Mouse (Mus musculus): ENCODE results near the gene Fam207a.

Gene Fam207a

DNA sequence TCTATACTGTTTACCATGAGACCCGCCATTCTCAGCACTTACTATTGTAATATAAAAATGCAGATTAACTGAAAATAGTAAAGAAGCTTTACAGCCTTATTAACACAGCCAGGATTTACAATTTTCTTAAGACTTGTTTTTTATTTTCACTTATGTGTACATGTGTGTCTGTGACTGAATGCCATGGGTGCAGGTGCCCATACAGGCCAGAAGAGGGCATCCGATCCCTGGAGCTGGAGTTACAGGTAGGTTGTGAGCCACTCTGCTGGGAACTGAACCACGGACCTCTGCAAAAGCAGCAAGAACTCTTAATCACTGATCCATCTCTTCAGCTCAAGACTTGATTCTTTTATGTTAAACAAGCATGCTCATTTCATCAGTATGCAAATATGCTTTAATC lies 22.7 kb downstream of the Fam207a start:
- DNase-seq: no peak

DNA sequence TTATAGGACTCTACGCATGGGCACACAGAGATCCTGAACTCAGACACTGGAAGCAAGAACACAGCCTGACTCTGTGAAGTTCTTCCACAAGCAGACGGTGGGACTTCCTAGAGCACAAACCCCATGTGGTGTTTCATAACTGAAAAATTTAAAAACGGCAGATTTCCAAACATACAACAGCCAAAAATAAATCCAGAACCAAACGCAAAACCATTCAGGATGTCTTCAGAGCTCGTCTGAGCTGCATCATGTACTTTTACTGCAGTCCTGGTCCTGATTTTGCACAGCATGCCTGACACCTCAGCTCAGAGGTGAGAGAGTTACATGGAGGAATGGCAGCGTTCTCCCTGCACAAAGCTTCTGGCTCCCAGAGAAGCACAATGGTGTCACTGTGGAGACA lies 24.0 kb downstream of the Fam207a start:
- no peak for DNase-seq

DNA sequence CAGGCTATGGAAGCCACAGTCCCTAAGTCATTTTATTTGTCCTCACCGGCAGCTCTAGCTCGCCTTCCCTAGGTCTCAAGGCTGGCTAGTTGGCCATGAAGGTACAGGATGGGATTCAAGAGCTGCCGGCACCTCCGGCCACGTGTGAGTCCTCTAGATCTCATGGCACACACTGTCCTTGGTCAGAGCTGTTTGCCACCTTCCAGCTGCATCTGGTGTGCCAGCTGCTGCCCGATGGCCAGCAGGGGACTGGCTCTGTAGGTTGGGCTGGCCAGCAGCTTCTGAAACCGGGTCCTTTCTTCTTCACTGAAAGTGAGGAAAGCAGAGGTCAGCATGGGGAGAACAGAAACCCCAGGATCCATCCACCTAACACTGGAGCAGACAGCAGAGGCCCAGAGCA lies 27.4 kb downstream of the Fam207a start:
- no peak for DNase-seq

DNA sequence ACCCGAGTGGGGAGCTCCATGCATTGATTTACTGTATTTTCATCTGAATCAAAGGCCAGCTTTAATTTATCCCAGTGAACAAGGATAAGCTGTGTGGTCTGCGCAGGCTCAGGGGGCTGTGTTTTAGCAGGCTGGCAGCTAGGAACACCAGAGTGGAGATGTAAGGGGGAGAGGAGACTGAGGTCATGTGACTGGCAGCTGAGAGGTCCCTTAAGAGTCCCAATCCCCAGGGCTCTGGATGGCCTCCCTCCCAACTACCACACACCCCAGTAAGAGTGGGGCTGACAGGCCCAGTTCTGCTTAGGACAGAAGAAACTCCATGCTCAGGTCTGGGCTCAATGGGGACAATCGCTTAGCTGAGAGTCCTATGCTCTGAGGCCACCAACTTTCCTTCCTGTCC lies 29.8 kb downstream of the Fam207a start:
- no peak for DNase-seq

DNA sequence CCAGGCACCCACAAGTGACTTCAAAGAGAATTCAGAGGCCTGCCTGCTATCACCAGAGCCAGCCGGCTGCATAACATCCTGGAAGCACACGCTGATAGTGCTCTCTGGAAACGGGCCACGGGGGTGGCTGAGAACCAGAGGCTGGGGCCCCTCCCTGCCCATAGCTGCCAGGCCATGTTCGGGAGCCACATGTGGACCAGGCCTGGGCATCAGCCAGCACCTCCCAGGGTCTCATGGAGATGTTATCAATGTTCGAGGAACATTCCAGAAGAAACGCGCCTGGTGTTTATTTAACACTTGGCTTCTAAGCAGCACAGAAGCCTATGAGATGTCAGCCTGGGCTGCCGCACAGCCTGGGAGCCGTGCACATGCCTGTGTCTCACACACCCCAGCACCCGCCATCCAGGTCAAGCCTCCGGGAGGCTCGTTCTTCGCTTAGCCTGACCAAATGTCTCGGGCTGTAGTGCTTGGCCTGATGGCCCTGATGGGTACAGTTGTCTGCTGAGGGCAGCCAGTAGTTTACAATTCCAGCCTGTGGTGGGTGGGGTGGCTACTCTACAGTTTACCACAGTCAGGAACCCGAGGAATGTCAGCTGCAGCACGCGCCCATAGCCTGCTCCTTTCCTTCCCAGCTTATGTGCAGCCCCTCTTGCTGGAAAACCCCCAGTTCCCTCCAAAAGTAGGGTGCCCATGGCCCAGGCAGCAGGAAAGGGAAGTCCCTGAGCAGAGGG lies 31.2 kb downstream of the Fam207a start:
- DNase-seq: peak; percentile 15

DNA sequence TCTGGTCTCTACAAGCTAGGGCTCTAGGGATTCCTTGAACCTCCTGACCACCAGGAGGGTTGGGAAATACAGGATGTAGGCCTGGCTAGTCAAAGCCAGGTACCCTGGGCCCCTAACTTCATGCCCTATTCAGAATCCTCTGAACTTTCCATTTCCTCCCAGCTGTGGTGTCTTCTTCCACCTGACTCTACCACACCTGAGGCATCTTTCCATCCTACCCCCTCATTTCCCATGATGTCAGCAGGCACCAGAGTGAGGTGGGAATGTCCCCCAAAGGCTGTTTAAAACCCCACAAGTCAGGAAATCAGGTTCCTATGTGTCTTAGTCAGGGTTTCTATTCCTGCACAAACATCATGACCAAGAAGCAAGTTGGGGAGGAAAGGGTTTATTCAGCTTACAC lies 33.8 kb downstream of the Fam207a start:
- no peak for DNase-seq

DNA sequence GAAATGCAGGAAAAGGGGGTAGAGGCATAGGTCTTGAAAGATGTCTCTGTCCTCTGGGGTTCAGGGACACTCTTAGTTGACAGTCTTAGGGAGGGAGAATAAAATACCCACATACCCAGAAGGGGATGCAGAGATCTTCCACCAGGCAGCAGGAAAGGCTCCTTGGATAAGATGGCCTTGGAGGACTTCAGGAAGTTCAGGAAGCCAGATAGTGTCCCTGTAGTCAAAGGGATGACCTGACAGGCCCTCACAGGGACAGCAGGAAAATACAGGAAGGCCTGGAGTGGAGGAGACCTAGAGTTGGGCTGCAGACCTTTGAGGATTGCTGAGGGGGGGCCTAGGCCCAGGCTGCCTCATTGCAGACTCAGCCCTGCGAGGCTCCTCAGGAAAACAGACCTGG lies 35.6 kb downstream of the Fam207a start:
- DNase-seq: no peak

DNA sequence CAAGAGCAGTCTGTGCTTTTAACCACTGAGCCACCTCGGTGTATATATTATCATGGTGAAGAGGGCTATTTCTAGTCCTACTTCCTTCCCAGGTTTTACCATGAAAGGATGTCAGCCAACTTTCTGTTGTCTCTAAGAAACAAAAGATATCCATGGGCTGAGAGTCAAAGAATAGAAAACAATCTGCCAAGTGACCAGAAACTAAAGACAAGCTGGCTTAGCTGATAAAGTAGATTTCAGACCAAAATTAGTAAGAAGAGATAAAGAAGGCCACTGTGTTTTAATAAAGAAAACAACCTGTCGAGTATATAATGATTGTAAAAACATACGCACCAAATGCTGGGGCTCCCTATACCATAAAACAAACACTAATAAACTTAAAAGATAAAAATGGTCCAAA lies 38.7 kb downstream of the Fam207a start:
- DNase-seq: no peak

DNA sequence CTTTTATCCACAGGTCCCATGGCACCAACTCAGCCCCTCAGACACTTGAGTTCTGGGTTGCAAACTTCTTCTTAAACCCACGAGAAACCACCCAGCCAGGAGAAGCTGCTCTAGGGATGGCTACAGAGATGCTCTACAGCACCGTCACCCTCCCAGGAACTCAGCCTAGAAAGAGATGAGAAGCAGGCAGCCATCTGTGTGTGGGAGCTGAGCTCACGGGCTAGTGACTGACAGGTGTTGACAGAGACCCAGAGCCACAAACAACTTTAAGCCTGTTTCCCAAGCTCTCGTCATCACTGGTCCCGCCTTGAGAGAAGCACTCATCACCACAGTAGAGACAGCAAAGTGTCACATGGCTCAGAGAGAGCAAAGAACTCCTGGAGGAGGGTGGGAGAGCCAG lies 43.4 kb downstream of the Fam207a start:
- no peak for DNase-seq

DNA sequence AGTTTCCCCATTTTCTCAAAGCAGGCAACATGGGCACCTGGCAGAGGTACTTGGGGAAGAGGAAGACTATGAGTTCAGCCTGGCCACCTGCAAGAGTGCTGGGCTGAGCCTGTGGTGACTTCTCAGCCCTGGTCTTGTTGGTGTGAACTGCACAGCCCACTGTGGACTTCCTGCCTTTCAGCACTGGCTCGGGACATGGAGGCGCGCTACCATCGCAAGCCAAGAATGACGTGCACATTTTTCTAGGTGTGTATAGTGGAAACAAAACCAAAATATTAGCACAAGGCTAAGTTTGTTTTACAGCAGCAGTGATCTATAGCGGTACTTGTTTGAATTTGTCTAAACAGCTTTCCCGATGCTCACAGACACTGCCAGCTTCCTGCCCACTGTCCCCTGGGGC lies 44.1 kb downstream of the Fam207a start:
- no peak for DNase-seq

DNA sequence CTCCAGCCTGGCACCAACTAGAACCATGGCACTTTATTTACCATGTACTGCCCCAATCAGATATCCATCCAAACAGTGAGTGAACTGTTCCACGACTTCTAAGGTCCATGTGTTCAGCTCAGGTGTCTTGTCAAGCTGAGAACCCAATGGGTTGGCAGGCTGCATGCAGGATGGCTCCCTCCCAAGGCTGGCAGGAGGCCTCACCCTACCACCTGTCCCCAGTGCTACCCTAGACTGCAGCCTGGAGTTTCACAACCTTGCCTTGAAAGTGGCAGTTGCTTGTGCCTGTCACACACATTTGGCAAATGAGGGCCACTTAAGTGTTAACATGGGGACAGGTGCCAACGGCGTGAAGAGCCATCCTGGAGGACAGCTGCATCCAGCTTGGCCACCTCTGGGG lies 44.8 kb downstream of the Fam207a start:
- DNase-seq: no peak

DNA sequence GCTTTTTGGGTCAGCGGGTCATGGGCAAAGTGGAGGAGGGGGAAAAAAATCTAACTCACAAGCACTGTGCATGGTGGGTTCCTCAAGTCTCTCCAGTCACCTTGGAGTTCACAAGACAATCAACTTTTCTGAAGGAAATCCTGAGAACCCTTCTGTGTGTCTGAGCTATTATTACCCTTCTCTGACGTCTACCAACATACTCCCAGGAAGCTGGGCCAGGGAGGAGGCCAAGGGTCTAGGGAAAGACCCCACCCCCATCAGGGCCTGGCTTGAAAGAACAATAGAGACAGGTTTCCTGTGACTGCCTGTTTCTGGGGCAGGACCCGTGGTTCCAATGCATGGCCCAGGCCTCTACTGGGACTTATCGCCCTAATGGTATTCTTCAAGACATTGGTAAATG lies 46.9 kb downstream of the Fam207a start:
- DNase-seq: no peak

DNA sequence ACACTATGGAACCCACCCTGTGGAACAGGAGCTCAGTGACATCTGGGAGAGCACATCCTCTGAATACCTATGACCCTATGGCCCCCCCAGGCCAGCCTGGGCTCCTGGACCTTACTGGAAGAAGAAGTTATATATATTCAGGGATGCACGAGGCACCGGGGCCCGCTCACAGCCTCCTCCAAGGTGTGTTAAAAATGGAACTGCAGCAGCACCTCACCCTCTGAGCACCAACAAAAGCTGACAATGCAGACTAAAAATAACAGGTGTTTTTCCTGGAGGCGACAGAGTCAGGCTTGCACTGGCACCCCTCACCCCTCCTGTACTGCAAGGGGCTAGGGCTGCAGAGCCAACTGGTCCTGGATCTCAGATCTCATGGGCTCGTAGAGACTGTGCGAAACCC lies 48.2 kb downstream of the Fam207a start:
- DNase-seq: no peak

DNA sequence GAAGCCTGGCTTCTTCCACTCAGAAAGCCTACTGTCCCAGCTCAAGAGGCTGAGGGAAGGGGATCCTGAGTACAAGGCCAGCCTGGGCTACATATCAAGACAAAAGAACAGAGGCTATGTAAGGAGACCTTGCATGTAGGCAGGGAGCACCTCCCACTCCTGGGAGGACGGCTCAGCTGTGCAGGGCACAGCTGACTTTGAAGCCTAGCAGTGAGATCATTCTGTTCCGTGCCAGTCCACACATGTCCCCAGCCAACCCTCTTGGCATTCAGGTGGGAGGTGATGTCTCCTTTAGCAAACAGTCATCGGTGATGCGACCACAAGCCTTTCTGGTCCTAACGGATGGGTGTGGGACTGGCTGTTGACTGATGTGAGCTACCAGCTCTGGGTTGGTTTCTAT lies 49.7 kb downstream of the Fam207a start:
- DNase-seq: no peak

DNA sequence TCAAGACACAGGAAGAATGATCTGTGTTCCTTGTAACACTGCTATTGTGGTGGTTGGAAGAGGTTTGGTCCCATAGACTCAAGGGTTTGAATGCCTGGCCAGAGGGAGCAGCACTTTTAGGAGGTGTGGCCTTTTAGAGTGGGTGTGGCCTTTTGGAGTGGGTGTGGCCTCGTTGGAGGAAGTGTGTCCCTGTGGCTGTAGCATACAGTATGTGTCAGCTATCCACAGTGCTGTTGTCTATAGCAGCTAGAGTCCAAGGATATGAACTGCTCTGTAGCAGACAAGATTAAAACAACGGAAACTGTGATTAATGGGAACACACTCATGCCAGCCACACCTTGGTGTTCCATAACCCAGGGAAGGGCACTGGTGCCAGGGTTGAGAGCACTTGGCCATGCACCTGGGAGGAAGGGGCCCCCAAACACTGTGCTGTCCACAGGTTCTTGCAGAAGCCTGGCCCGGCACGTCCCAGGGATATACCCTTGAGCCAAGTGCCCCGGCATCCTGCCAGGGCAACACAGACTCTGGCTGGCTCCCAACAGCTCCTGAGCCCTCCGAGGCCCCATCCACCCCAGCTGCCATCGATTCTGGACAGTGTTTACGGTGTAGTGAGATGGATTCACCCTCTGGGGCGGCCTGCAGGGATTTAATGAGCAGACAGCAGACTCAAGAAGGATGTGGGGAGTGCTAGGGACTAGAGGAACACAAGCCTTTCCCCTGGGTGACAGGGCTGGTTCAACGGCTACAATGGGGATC lies 51.2 kb downstream of the Fam207a start:
- DNase-seq: peak; percentile 46

DNA sequence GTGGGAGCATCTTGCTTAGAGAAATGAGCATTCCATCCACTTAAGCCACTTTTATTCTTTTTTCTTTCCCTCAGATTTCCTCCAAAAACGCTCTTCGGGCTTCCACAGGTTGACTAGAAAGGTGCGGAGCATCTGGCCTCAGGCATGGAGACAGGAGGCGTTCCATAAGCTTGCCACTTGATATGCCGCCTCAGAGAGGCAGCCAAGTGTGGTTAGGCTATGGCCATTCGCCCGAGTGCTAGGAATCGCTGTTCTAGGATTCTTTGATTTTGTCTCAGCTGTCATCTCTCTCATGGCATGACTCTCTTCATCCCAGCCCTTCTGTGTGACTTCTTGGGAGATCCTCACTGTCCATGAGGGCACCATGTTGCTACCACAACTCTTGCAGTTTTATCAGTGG lies 54.4 kb downstream of the Fam207a start:
- no peak for DNase-seq

DNA sequence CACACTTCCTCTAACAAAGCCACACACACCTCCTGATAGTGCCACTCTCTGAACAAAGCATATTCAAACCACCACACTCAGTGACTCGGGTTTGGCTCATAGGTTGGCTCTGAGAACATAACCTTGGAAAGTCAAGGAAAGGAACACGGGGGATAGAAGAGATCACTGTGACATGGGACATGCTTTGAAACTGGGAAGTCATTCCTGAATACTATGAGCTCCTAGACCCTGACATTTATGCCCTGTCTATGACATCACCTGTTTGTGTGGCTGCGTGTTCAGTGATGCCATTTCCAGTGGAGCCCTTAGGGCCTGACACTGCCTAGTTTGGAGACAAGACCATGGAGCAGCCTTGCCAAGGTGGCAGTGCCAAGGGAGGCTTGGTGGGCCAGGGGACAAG lies 57.9 kb downstream of the Fam207a start:
- DNase-seq: no peak

DNA sequence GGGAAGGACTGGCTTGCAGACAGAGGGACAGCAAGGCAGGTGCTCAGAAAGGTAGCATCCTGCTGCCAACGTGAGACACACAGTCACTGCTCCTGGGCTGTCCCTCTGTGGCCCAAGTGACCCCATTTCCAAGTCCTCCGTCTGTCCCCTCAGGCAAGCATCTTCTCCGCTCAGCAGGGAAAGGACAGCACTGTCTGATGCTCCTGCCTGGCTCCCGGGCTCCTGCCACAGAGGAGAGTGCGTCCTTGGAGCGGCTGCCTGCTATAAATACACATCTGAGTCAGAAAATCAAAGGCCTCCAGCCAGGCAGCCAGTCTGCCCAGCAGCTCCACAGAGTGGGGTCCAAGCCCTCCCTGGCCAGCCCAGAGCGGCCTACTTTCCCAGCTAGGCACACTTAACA lies 59.1 kb downstream of the Fam207a start:
- DNase-seq: no peak

DNA sequence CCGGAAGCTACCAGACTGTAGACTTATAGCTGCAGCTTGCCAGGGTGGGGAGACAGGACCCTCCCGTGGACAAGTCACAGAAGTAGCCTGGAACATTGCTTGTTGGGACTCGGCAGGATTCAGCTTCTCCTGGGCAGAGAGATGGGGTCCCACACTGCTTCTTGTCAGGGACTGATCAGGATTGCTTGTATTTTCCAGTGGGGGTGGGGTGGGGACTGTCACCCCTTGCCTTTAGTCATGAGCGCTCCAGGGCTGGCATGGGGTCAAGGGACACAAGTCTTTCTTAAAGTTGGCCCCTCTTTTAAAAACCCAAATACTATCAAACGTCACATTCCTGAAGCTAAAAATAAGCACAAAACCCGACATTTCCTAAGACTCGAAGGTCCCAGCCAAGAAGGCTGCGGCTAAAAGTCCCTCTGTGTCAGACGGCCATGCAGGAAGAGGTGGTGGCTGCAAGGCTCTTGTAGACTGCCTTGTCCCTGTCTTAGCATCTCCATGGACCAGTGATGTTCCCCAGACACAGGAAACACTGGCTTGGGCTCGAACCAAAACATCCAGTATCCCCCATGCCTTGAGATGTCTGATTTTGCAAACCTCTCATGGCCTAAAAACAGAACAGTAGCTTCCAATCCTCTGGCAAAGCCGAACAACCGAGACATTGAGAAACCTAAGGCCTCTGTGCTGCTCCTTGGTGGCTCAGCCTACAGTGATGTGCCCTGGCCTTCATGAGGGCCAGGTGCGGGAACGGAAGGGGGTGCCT lies 60.2 kb downstream of the Fam207a start:
- DNase-seq: no peak

DNA sequence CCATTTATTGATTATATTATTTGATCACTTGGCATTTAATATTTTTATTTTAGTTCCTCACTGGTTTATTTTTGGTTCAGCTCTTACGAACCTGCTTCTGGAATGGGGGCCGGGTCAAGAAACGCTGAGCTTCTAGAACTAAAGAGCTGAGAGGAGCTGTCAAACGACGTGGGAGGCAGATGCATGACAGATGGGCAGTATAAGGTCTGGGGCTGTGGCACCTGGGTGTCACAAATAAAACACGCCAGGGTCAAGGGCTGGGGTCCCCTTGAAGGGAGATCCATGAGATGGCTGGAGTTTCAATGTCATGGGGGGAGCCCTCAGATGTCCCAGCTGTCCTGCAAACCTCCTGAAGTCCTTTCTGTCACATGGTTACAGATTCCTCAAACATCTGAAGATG lies 60.8 kb downstream of the Fam207a start:
- no peak for DNase-seq

DNA sequence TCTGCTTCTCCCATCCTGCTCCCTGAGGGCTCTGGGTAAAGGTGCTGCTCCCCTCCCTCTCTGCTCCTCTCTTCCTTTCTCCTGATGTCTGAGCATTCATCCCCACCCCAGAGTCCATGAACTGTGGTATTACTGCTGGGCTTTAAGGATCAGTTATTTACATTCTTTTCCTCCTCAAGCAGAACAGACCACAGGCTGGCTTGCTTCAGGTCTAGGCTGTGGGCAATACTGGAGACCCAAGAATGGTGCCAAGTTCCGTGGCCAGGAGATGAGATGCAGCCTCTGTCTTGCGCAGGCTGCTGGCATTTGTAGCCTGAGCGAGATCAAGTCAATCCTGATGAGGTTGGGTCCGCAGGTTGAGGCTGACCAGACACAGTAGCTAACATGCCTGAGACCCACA lies 63.8 kb downstream of the Fam207a start:
- no peak for DNase-seq

DNA sequence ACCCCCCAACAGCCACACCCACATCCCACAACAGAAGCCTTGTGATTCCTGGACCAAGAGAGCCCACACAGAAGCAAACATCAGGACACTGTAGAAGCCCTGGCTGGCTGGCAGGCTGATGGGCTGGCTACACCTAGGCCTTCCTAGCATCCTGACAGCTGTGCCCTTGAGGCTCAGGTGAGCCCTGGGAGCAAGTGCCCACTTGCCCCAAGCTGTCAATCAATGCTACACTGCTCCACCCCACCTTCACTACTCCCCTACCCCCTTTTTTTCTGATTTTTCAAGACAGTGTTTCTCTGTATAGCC lies 65.5 kb downstream of the Fam207a start:
- DNase-seq: no peak

DNA sequence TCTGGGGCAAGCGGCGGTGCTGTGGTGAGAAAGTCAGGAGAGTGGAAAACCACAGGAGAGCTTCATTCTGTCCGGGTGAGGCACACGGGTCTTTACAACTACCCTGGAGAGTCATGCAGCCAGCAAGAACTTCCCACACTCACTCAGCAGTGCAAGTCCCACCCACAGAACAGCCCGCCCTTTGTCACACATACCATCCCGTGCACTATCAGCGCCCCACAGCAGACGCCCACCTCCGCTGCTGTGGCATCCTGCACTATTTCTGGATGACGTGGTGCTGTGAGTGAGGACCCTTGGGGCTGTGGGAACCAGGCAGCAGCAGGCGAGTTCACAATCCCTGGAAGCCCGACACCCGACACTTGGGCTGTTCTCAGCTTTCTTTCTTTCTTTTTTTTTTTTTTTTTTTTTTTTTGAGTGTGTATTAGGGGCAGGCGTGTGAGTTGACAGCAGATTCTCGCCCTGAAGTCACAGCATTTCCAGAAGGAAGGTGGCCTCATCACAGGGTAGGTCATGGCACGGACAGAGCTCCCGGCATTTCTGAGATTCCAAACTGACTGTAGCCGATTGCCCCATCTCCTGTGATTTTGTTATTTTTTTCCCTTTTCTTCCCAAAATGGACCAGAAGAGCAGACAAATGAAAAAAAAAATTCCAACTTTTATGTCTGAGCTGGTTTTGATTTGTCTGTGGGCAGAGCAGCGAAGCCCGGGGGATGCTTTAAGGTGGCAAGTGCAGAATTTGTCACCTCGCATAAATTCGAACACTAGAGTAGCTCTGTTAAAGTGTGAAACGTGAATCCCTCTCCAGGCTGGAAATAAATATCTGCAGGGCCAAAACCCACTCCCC lies 66.0 kb downstream of the Fam207a start:
- DNase-seq: no peak

Data from right cerebral cortex, postnatal 4 days (tissue).